Mouse (Mus musculus) hindbrain, embryonic 15.5 days (tissue): ENCODE data around the gene Spryd4. TPM values are rescaled to one million over a fixed set of nuclear protein-coding genes. Genes with fewer than 3 reads are reported as not detected.
"Not testable (repeated sequence)": the region's sequence is repeated elsewhere in the genome, so short reads cannot be mapped to it uniquely, and the experiment has no call there.

Experiments used
- ATAC-seq: fragments of 200-750 bp; cut with Nextera tagmentation; 2 replicates; pipeline ENCODE4 v1.8.0; 2017; ENCODE audit warnings: low read depth, moderate number of reproducible peaks, moderate TSS enrichment; ENCODE audit not compliant: low FRiP score
- H3K27ac ChIP-seq: fragments of 300-500 bp; sonication (generic); replicated peaks from 2 replicates; pipeline ENCODE4 v1.5.1; 2015; ENCODE audit warnings: mild to moderate bottlenecking, inconsistent platforms
- H3K27me3 ChIP-seq: fragments of 300-500 bp; sonication (generic); 2 replicates; pipeline ENCODE4 v1.6.1; 2015; ENCODE audit warnings: control low read depth, inconsistent platforms
- H3K36me3 ChIP-seq: fragments of 300-500 bp; sonication (generic); 2 replicates; pipeline ENCODE4 v1.6.1; 2015; ENCODE audit warnings: control low read depth, inconsistent platforms
- H3K4me1 ChIP-seq: fragments of 300-500 bp; sonication (generic); replicated peaks from 2 replicates; pipeline ENCODE4 v1.6.1; 2015; ENCODE audit warnings: control low read depth, inconsistent platforms
- H3K4me2 ChIP-seq: fragments of 300-500 bp; sonication (generic); 2 replicates; pipeline ENCODE4 v1.6.1; 2015; ENCODE audit warnings: moderate library complexity, mild to moderate bottlenecking, inconsistent platforms
- H3K4me3 ChIP-seq: fragments of 300-500 bp; sonication (generic); 2 replicates; pipeline ENCODE4 v1.5.1; 2015; ENCODE audit warnings: mild to moderate bottlenecking, inconsistent platforms
- H3K9ac ChIP-seq: fragments of 300-500 bp; sonication (generic); 2 replicates; pipeline ENCODE4 v1.6.1; 2015; ENCODE audit warnings: inconsistent platforms
- H3K9me3 ChIP-seq: fragments of 300-500 bp; sonication (generic); 2 replicates; pipeline ENCODE4 v1.6.1; 2016; ENCODE audit warnings: control low read depth, inconsistent platforms
- WGBS: fragments of 180-500 bp; shearing (Covaris S2); methylation state at CpG from one replicate; pipeline ENCODE4 v1.1.7; 2015; 5-methylcytosine and 5-hydroxymethylcytosine counted together
- polyA plus RNA-seq: library from polyadenylated mRNA; unstranded; fragments of >200 nt; fragmentation: Nextera tagmentation; extraction: Ambion mirVana; gene quantifications from 2 replicates; pipeline ENCODE4 v1.2.1, GENCODE M21; 2015

Gene Spryd4
- polyA plus RNA-seq, 1 experiment from 2014 or later = 20.6 TPM

DNA sequence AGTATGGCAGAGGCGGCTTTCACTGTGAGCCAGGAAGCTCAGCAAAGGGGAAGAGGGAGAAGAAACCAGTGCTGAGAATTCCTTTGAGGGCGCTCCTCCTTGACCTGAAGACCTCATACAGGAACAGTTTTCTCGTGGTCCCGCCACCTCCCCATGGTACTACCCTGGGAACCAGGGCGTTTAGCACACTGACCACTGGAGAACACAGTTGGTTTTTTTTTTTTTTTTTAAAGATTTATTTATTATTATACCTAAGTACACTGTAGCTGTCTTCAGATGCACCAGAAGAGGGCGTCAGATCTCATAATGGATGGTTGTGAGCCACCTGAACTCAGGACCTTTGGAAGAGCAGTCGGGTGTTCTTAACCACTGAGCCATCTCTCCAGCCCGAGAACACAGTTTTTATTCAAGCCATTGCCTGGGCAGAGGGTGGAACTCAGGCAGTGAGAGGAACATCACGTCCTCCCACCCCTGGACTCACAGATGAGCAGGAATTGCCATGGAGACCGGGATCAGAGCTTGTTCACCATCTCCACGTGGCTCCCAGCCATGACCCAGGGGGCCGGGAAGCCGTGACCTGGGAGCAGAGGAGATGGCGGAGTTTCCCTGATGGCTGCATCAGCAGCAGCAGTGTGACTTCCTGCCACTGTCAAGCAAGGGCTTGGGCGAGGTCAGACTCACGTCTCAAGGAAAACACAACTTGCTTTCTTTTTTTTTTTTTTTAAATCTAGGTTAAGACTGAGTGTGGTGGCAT, 10.1 kb upstream of the Spryd4 start:
- Histone ChIP-seq H3K4me2 (no peak overlapping the region), H3K4me3 (no peak overlapping the region), H3K36me3 (no peaks in the 10 kb centered on the region), H3K27ac (no peak overlapping the region), H3K27me3 (no peaks in the 10 kb centered on the region), H3K4me1 (no peaks in the 10 kb centered on the region), H3K9me3 (no peaks in the 10 kb centered on the region), H3K9ac (no peak overlapping the region)
- WGBS = 62% methylated on average over 16 of the region's 16 CpGs
- ATAC-seq = no peak

DNA sequence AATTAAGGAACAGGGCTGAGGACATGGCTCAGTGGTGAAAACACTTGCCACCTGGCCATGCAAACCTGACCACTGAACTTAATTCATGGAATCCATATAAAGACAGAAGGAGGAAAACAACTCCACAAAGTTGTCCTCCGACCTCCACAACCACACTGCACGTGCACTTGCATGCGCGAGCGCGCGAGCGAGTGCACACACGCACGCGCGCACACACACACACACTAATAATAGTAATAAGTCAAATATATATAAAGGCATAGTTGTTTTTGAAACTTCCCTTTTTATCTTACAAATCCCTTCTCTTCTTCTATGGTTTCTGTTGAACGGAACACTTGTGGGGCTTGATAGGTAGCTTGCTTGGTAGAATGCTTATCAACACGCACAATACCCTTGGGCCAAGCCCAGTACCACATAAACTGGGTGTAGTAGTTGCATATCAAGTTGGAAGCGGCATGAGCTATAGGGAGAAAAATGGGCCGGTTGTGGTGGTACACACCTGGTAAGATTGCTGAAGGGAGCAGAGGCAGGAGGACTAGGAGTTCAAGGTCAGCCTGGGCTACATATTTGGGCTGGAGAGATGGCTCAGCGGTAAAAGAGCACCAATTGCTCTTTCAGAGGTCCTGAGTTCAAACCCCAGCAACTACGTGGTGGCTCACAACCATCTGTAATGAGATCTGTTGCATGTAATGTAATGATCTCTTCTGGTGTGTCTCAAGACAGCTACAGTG, 6.9 kb upstream of the Spryd4 start:
- Histone ChIP-seq H3K27me3 (0 out of 2 replicates have a peak, but pooled peaks cover 3% of the 10 kb centered on the region), H3K36me3 (no peaks in the 10 kb centered on the region), H3K9me3 (no peaks in the 10 kb centered on the region), H3K9ac (no peak overlapping the region), H3K4me2 (no peak overlapping the region), H3K27ac (no peak overlapping the region), H3K4me1 (no peaks in the 10 kb centered on the region), H3K4me3 (no peak overlapping the region)
- ATAC-seq = no peak
- 95% methylated on average over 18 of the region's 18 CpGs for WGBS

DNA sequence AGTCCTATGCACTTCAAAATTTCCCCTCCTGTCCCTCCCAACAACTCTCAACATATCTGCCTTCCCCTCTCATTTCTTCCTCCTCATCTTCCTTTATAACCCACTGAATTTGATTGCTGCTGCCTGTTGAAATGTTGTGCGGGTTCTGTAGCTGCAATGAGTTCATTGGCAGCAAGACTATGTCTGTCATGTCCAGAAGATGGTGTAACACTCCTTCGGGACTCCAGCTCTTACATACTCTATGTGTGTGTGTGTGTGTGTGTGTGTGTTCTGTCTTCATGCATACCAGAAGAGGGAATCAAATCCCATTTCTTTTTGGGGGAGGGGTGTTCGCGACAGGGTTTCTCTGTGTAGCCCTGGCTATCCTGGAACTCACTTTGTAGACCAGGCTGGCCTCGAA, 3.4 kb upstream of the Spryd4 start:
- Histone ChIP-seq H3K27me3 (0 out of 2 replicates have a peak, but pooled peaks cover 3% of the 10 kb centered on the region), H3K36me3 (no peaks in the 10 kb centered on the region), H3K4me2 (no peak overlapping the region), H3K4me1 (peaks cover 17% of the 10 kb centered on the region), H3K9ac (no peak overlapping the region), H3K27ac (no peak overlapping the region), H3K4me3 (no peak overlapping the region), H3K9me3 (no peaks in the 10 kb centered on the region)
- no peak for ATAC-seq
- 87% methylated on average over 5 of the region's 5 CpGs for WGBS

DNA sequence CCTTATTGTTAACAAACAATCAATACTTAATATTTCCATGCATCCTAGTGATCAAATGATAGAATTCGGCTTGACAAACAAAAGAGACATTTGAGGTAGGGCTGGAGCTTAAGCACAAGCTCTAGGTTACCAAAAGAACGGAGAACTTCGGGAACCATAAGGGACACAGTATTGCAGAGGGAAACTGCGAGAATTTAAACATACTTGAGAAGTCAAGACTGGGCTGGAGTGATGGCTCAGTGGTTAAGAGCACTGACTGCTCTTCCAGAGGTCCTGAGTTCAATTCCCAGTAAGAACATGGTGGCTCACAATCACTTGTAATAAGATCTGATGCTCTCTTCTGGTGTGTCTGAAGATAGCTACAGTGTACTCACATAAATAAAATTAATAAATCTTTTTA, 2.5 kb upstream of the Spryd4 start:
- H3K27me3 ChIP-seq, H3K9ac ChIP-seq, H3K27ac ChIP-seq, H3K4me2 ChIP-seq, H3K36me3 ChIP-seq, ATAC-seq, H3K9me3 ChIP-seq, H3K4me3 ChIP-seq: not testable (repeated sequence)
- 93% methylated on average over 4 of the region's 4 CpGs for WGBS
- peaks cover 17% of the 10 kb centered on the region for H3K4me1 ChIP-seq

DNA sequence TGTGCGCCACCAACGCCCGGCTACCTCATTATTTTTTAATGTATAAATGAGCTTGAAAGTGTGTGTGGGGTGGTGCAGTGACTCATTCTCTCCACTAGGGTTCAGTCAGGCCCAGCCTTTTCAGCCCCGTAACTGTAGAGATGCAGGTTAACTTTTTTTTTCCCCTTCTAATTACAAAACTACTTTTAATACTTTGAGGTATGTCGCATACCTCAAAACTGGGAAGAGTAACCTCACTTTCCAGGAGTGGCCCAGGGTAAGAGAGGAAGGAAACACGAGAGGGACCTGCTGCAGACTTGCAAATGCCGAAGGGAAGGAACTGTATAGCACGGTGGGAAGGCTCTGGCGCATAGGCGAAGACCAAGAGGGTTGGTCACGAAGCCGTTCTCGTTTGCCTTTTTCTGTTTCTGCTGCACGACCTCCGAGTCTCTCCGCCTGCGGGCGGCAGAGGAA, 1.3 kb upstream of the Spryd4 start:
- Histone ChIP-seq H3K27ac (no peak overlapping the region), H3K27me3 (0 out of 2 replicates have a peak, but pooled peaks cover 3% of the 10 kb centered on the region), H3K36me3 (no peaks in the 10 kb centered on the region), H3K9ac (peak overlapping the region; percentile 14; the same call in 1 of the 2 replicates), H3K4me1 (peaks cover 17% of the 10 kb centered on the region), H3K9me3 (no peaks in the 10 kb centered on the region), H3K4me2 (peak overlapping the region; percentile 52), H3K4me3 (peak overlapping the region; percentile 27)
- 2% methylated on average over 18 of the region's 18 CpGs for WGBS
- ATAC-seq = no peak

DNA sequence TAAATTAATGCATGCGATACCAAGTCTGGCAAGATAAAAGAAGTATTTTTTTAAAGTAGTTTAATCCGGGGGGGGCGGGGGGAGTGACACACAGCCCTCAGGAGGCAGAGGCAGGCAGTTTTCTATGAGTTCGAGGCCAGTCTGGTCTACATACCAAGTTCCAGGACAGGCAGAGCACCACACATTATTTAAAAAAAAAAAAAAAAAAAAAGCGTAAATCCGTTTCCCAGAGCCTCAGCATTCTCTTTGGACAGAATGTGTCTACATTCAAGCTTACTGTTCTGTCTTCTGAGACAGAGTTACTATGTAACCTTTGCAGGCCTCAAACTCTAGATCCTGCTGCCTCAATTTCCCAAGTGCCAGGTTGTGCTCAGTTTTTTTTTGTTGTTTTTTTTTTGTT, 541 bp upstream of the Spryd4 start:
- H3K9me3 ChIP-seq = no peaks in the 10 kb centered on the region
- ATAC-seq = no peak
- H3K4me3 ChIP-seq = peak overlapping the region; percentile 50
- 53% methylated on average over 6 of the region's 6 CpGs for WGBS
- 0 out of 2 replicates have a peak, but pooled peaks cover 3% of the 10 kb centered on the region for H3K27me3 ChIP-seq
- peak overlapping the region; percentile 37; the same call in 1 of the 2 replicates for H3K27ac ChIP-seq
- no peaks in the 10 kb centered on the region for H3K36me3 ChIP-seq
- H3K9ac ChIP-seq = no peak overlapping the region
- H3K4me2 ChIP-seq = peak overlapping the region; percentile 89
- peaks cover 17% of the 10 kb centered on the region for H3K4me1 ChIP-seq

DNA sequence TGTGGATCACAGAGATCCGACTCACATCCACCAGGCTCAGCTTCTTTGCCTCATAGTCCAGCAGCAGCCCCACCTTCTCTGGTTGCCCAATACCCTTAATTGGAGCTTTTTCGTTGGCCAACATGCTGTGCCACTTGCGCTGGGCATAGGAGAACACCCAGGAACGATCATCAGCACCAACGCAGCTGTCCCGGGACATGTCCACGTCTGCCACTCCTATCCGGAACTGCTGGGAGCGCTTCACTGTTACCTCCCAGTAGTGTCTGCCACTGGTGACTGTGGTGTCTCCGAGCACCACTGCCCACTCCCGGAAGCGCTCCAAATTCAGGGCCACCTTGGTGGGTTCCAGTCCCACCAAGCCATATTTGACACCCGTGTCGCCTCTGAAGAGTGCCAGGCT, 653 bp downstream of the Spryd4 start:
- H3K4me2 ChIP-seq = peak overlapping the region; percentile 89
- H3K27me3 ChIP-seq = 0 out of 2 replicates have a peak, but pooled peaks cover 3% of the 10 kb centered on the region
- H3K4me1 ChIP-seq = peaks cover 17% of the 10 kb centered on the region
- H3K27ac ChIP-seq = peak overlapping the region; percentile 18; the same call in 1 of the 2 replicates
- 0 out of 2 replicates have a peak, but pooled peaks have one; percentile 10 for ATAC-seq
- H3K9ac ChIP-seq = peak overlapping the region; percentile 62
- WGBS = 30% methylated on average over 14 of the region's 14 CpGs
- no peaks in the 10 kb centered on the region for H3K36me3 ChIP-seq
- H3K4me3 ChIP-seq = peak overlapping the region; percentile 50
- no peaks in the 10 kb centered on the region for H3K9me3 ChIP-seq

DNA sequence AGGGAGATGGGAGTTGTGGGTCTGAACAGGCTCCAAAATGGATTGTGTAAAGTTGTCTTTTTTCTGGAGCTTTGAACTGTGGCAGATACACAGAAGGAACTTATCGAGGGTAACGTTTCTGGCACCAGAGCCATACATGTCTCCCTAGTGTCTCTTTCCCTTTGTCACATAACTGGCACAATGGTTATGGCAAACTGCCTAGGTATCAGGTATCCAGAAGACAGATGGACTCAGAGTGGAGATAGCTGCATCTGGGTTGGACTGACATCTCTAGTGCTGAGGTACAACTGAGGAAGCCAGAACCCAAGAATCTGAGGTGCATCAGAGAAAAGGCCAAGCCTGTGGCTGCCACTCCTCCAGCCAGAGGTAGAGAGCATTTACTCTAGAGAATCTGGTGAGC, 1.5 kb downstream of the Spryd4 start:
- H3K4me3 ChIP-seq = no peak overlapping the region
- H3K4me1 ChIP-seq = peaks cover 17% of the 10 kb centered on the region
- H3K27ac ChIP-seq = no peak overlapping the region
- H3K27me3 ChIP-seq = 0 out of 2 replicates have a peak, but pooled peaks cover 3% of the 10 kb centered on the region
- no peak for ATAC-seq
- H3K4me2 ChIP-seq = peak overlapping the region; percentile 89; the same call in 1 of the 2 replicates
- WGBS = 89% methylated on average over 2 of the region's 2 CpGs
- H3K9ac ChIP-seq = no peak overlapping the region
- no peaks in the 10 kb centered on the region for H3K9me3 ChIP-seq
- no peaks in the 10 kb centered on the region for H3K36me3 ChIP-seq

DNA sequence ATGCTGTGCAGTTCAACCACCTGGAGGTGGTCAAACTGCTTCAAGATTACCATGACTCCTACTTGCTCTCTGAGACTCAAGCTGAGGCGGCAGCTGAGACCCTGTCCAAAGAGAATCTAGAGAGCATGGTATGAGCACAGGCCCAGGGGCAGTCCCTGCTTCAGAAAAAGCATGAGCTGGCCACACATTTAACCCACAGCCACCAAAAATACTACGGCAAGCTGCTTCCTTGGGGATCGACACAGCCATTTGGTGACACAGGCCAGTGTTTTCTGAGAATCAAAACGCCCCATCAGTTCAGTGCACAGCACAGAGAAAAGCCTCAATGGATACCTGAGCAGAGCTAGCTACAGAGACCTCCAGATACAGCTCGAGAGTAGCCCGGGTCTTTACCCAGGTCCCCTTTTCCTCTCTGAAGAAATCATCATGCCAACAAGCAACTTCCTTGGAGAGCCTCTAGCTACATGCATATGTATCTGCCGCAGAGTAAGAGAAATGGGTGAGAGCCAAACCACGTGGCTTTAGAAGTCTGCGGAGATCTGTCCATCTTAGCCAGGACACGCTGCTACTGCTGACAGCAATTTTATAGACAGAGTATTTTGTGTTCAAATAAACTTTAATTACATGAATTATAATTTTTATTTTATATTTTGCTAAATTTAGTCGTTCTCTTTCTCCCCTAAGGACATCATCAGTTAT, 2.1 kb downstream of the Spryd4 start:
- Histone ChIP-seq H3K4me1 (peaks cover 17% of the 10 kb centered on the region), H3K36me3 (no peaks in the 10 kb centered on the region), H3K27ac (no peak overlapping the region), H3K9ac (no peak overlapping the region), H3K4me2 (no peak overlapping the region), H3K9me3 (no peaks in the 10 kb centered on the region), H3K27me3 (0 out of 2 replicates have a peak, but pooled peaks cover under 1% of the 10 kb centered on the region), H3K4me3 (no peak overlapping the region)
- no peak for ATAC-seq
- WGBS = 95% methylated on average over 11 of the region's 11 CpGs

DNA sequence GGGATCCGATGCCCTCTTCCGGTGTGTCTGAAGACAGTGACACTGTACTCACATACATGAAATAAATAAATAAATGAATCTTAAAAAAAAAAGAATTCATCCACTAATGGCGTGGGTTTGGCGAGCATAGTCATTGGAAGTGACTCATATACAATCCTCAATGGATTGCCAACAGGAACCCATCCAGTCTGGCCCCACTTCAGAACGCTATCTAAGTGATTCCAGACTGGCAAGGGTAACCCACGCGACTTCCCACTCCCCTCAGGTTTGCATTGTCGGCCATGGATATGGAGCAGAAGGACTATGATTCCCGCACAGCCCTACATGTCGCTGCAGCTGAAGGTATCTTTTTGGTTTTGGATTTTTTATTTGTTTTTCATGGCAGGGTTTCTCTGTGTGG, 3.3 kb downstream of the Spryd4 start:
- H3K4me2 ChIP-seq = no peak overlapping the region
- H3K4me3 ChIP-seq = no peak overlapping the region
- ATAC-seq = no peak
- no peak overlapping the region for H3K27ac ChIP-seq
- no peaks in the 10 kb centered on the region for H3K9me3 ChIP-seq
- H3K36me3 ChIP-seq = no peaks in the 10 kb centered on the region
- WGBS = 96% methylated on average over 10 of the region's 10 CpGs
- H3K27me3 ChIP-seq = no peaks in the 10 kb centered on the region
- H3K9ac ChIP-seq = no peak overlapping the region
- H3K4me1 ChIP-seq = peaks cover 16% of the 10 kb centered on the region

DNA sequence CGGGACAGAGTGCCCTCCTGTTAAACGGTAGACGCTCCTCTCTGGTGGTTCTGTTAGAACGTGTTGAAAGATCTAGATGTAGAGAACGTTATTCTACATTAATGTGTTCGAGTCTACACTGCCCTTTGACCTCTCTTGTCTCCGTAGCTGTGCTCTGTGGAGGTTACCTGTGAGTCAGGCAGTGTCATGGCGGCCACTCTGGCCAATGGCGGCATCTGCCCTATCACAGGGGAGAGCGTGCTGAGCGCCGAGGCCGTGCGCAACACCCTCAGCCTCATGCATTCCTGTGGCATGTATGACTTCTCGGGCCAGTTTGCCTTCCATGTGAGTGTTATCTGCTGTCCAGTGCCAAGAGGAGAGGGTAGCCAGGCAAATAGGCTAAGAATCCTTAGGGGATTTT, 6.7 kb downstream of the Spryd4 start:
- Histone ChIP-seq H3K4me1 (no peaks in the 10 kb centered on the region), H3K36me3 (no peaks in the 10 kb centered on the region), H3K27me3 (no peaks in the 10 kb centered on the region), H3K4me3 (no peak overlapping the region), H3K4me2 (no peak overlapping the region), H3K9ac (no peak overlapping the region), H3K27ac (no peak overlapping the region), H3K9me3 (no peaks in the 10 kb centered on the region)
- ATAC-seq = no peak
- WGBS = 89% methylated on average over 15 of the region's 15 CpGs

DNA sequence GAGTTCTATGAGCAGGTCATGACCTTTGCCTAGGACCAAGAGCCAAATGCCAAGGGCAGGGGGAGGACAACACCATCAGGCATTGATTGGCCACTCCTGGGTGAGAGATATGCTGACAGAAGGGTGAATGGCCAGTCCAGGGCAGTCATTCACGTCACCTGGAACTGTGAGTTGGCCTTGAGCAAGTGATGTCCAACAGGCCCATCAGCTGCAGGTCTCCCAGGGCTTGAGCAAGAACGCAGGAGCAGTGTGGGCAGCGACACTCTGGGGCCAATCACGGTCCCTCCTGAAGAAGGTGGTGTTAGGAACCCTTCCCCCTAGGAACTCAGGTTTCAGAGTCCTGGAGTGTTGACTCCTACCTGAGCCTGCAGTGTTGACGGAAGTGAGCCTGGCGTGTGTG, 9.8 kb downstream of the Spryd4 start:
- no peak overlapping the region for H3K9ac ChIP-seq
- no peaks in the 10 kb centered on the region for H3K9me3 ChIP-seq
- peaks cover 4% of the 10 kb centered on the region for H3K27me3 ChIP-seq
- H3K36me3 ChIP-seq = no peaks in the 10 kb centered on the region
- H3K4me1 ChIP-seq = no peaks in the 10 kb centered on the region
- no peak overlapping the region for H3K27ac ChIP-seq
- H3K4me2 ChIP-seq = no peak overlapping the region
- 79% methylated on average over 5 of the region's 6 CpGs for WGBS
- no peak overlapping the region for H3K4me3 ChIP-seq
- ATAC-seq = no peak
